Mouse (Mus musculus) erythroblast, embryonic 14.5 days (primary cell): ENCODE data around the gene Sh3bp1. TPM values are rescaled to one million over a fixed set of nuclear protein-coding genes. Genes with fewer than 3 reads are reported as not detected.
A peak's percentile ranks its signal among the peaks of the same experiment; 100 is the strongest.

Experiments
- H3K27me3 ChIP-seq: 2 replicates; pipeline ENCODE4 v1.6.1; 2012; ENCODE audit warnings: inconsistent platforms; ENCODE audit not compliant: control insufficient read depth
- H3K36me3 ChIP-seq: 2 replicates; pipeline ENCODE4 v1.6.1; 2012; ENCODE audit warnings: mild to moderate bottlenecking, inconsistent platforms; ENCODE audit not compliant: control insufficient read depth
- H3K4me1 ChIP-seq: 2 replicates; pipeline ENCODE4 v1.6.1; 2012; ENCODE audit warnings: inconsistent platforms; ENCODE audit not compliant: control insufficient read depth
- H3K4me3 ChIP-seq: replicated peaks from 2 replicates; pipeline ENCODE3; 2012; ENCODE audit warnings: moderate library complexity, mild to moderate bottlenecking, inconsistent platforms
- H3K9me3 ChIP-seq: 2 replicates; pipeline ENCODE4 v1.6.1; 2012; ENCODE audit warnings: low read length, inconsistent platforms, mixed read lengths; ENCODE audit not compliant: control insufficient read depth
- GATA1 ChIP-seq: IDR thresholded peaks from 2 replicates; pipeline ENCODE4 v1.6.1; 2012; ENCODE audit warnings: low read length, inconsistent platforms, mixed read lengths
- TAL1 ChIP-seq: IDR thresholded peaks from 3 replicates; pipeline ENCODE4 v1.6.1; 2012; ENCODE audit warnings: low read length, inconsistent platforms, mixed read lengths
- polyA plus RNA-seq: library from polyadenylated mRNA; stranded (reverse); fragments of >175 nt; gene quantifications from 2 replicates; pipeline ENCODE4 v1.2.3, GENCODE M21; 2012

Gene Sh3bp1
- polyA plus RNA-seq, 1 experiment: 13.6 TPM

DNA sequence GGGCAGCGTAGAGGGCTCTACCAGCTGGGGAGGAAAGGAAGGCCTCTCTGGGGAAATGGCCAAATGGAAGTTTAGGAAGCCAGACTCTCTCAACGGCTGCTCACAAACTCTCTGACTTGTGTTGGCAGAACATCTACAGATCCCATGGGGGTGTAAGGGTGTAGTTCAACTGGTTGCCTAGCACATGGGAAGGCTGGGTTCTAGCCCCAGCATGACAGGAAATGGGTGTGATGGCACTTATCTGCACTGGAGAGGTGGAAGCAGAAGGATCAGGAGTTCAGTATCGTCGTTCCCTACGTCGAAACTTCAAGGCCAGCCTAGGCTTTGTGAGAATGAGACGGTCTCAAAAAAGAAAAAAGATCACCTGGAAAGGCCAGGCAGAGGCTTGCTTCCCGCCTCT is 9.4 kb downstream of the Sh3bp1 start:
- Histone ChIP-seq H3K27me3 (no peaks in the 10 kb centered on the region), H3K4me1 (peaks cover 42% of the 10 kb centered on the region), H3K4me3 (no peak overlapping the region), H3K36me3 (peaks cover 78% of the 10 kb centered on the region), H3K9me3 (no peaks in the 10 kb centered on the region)
- TF ChIP-seq GATA1 (no peak), TAL1 (no peak)

DNA sequence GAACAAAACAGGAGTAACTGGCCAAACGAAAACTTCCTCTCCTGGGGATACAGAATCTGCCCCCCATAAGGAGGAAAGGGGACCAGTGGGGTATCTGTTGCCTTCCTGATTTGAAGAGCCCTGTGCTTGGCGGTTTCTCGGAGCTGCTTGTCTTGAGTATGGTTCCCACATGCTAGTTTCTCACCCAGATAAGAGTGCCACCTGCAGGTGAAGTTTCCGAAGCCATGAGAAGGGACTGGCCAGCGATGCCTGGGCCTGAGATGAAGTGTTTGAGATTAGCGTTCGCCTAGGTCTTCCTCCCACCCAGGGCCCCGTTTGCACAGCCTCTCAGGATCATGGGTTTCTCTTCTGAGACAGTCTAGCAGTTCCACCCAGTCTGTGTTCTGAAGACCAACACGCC is 12.5 kb downstream of the Sh3bp1 start:
- Histone ChIP-seq H3K4me1 (peaks cover 72% of the 10 kb centered on the region), H3K27me3 (no peaks in the 10 kb centered on the region), H3K9me3 (no peaks in the 10 kb centered on the region), H3K4me3 (no peak overlapping the region), H3K36me3 (peaks cover 61% of the 10 kb centered on the region)
- TF ChIP-seq TAL1 (no peak), GATA1 (no peak)

DNA sequence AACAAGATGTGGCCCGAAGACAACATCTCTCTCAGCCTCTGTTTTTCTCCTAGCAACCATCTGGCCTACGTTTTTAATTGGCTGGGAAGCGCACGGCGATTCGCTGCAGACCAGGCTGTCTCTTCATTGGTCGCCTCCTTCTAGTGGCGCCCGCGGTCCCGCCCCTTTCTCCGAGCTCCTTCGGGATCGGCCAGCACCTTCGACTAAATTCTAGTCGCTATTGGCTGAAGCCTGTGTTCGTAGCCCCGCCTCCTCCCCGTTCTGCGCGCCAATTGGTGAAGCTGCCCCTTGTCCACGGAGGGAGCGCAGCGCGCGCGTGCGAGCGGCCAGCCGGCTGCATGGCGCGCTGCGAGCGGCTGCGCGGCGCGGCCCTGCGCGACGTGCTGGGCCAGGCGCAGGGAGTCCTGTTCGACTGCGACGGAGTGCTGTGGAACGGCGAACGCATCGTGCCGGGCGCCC is 14.1 kb downstream of the Sh3bp1 start, which contains the start of gene Pdxp:
Pdxp (plus strand) TSS at position 288 of the 459 bp plus-strand sequence.
- Histone ChIP-seq H3K36me3 (peaks cover 57% of the 10 kb centered on the region), H3K4me1 (peaks cover 79% of the 10 kb centered on the region), H3K27me3 (no peaks in the 10 kb centered on the region), H3K9me3 (no peaks in the 10 kb centered on the region), H3K4me3 (peak within 1 kb of the TSS; percentile 81)
- TF ChIP-seq GATA1: no peak
- TF ChIP-seq TAL1: no peak

DNA sequence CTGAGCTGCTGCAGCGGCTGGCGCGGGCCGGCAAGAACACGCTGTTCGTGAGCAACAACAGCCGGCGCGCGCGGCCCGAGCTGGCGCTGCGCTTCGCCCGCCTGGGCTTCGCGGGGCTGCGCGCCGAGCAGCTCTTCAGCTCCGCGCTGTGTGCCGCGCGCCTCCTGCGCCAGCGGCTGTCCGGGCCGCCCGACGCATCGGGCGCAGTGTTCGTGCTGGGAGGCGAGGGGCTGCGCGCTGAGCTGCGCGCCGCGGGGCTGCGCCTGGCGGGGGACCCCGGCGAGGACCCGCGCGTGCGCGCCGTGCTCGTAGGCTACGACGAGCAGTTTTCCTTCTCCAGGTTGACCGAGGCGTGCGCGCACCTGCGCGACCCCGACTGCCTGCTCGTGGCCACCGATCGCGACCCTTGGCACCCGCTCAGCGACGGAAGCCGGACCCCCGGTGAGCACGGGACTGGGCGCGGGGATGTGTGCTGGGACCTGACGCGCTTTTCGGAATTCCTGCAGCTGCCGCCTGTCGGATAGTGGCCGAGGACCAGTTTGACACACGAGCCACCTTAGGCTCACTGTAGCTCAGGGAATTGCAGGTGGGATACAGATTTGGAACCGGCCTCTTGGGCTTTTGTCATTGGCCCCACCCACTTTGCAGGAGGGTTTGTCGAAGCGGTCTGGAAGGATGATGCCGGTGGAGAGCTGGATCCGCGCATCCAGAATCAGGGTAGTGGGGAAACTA is 14.7 kb downstream of the Sh3bp1 start:
- H3K4me1 ChIP-seq: peaks cover 79% of the 10 kb centered on the region
- peaks cover 59% of the 10 kb centered on the region for H3K36me3 ChIP-seq

DNA sequence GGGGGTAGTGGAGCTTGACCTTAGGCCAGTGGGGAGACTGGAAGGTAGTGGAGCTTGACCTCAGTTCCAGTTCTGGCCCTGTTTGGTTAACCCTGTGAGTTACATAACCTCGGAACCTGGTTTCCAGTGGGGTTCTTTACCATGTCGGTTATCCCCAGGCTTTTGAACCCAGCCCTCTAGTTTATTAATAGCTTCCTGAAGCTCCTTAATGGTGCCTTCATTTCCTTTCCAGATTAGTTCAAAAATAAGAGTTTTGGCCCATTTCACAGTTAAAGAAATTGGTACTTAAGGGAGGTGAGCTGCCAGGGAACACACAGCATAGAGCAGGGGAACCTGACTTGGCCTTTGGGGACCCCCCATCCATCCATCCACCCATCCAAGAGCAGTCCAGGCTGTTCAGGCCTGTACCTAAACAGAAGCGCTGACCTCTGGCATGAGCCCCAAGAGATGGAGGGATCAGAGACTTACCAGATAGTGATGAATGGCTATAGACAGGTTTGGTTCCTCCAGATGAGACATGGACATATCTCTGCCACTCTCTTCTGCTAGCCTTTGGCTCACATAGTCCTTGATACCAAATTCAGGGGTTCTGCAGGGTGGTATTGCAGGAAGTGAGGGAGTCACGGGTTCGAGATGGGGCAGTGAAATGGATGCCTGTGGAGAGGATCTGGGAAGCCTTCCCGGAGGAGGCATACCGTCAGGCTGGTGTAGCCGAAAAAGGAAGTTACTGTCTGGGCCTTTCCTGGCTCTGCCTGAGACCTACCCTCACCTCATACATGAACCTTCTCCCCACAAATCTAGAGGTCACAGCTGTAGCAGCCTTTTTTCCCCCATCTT is 15.5 kb downstream of the Sh3bp1 start:
- Histone ChIP-seq H3K4me3 (peak overlapping the region; percentile 81), H3K9me3 (no peaks in the 10 kb centered on the region), H3K27me3 (no peaks in the 10 kb centered on the region), H3K36me3 (peaks cover 59% of the 10 kb centered on the region), H3K4me1 (peaks cover 79% of the 10 kb centered on the region)
- TF ChIP-seq GATA1 (no peak), TAL1 (no peak)

More for the DNA sequence above, 14.7 kb downstream of the Sh3bp1 start:
- Histone ChIP-seq H3K9me3 (no peaks in the 10 kb centered on the region), H3K4me3 (peak overlapping the region; percentile 81), H3K27me3 (no peaks in the 10 kb centered on the region)
- TF ChIP-seq TAL1 (no peak), GATA1 (no peak)

DNA sequence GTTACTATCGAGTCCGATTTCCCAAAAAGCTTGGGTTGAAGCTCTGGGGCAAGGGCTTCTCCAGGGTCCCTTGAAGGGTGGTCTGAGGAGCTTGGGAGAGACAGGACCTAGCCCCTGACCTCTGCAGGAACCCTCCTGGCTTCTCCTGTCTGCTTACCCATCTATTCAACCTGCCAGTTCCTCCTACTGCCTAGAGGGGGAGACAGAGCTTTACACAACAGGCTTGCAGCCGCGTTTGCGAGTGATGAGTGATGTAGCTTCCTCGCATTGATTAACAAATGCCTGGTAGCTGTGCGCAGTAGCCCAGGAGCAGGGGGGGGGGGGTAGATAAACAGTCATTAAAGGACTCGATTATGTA is 16.1 kb downstream of the Sh3bp1 start:
- Histone ChIP-seq H3K9me3 (no peaks in the 10 kb centered on the region), H3K4me3 (peak overlapping the region; percentile 81), H3K4me1 (peaks cover 85% of the 10 kb centered on the region), H3K27me3 (no peaks in the 10 kb centered on the region), H3K36me3 (peaks cover 58% of the 10 kb centered on the region)
- TF ChIP-seq TAL1 (no peak), GATA1 (no peak)

DNA sequence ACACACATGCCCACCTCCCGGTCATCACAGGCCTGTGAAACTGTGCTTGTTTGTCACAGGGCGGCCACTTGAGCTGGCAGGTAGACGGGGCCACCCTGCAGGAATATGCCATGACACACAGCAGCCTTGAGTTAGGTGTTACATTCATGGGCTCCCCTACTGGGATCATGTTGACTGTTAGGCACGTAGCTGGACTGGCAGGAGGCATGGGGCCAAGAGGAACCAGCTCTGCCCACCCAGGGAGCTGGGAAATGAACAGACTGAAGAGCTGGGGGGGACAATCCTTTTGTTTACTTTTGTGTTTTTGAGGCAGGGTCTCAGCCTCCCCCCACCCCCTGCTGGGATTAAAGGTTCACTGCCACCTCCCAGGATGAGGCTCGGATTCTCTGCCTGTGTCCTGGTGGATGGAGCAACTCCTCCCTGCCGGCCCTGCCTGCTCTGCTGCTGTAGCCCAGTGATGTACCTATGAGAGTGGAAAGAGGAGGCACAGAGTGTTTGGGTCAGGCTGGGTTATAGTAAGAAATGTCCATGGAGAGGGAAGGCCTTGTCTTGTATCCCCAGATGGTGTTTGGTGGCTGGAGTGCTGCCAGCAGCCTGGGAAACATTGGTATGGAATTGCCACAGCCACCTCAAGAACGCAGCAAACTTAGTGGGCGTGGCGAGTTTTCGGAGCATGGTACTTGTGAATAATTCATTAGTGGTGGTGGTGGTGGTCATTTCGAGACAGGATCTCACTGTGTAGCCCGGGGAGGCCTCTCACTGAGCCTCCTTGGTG is 16.7 kb downstream of the Sh3bp1 start:
- H3K4me1 ChIP-seq: peaks cover 85% of the 10 kb centered on the region
- TF ChIP-seq TAL1 (no peak), GATA1 (no peak)
- peaks cover under 1% of the 10 kb centered on the region for H3K9me3 ChIP-seq
- no peaks in the 10 kb centered on the region for H3K27me3 ChIP-seq
- peaks cover 53% of the 10 kb centered on the region for H3K36me3 ChIP-seq
- H3K4me3 ChIP-seq: peak overlapping the region; percentile 81

DNA sequence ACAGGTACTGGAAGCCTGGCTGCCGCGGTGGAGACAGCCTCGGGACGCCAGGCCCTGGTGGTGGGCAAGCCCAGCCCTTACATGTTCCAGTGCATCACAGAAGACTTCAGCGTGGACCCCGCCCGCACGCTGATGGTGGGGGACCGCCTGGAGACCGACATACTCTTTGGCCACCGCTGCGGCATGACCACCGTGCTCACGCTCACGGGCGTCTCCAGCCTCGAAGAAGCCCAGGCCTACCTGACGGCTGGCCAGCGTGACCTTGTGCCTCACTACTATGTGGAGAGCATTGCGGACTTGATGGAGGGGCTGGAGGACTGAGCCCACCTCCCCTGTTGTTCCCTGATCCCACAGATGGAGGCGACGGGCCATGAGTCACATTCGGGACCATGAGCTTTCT is 18.6 kb downstream of the Sh3bp1 start:
- Histone ChIP-seq H3K9me3 (peaks cover 5% of the 10 kb centered on the region), H3K4me1 (peaks cover 88% of the 10 kb centered on the region), H3K4me3 (no peak overlapping the region), H3K36me3 (peaks cover 49% of the 10 kb centered on the region), H3K27me3 (no peaks in the 10 kb centered on the region)
- TF ChIP-seq TAL1 (no peak), GATA1 (no peak)
